Mouse (Mus musculus) small intestine, adult 10 weeks (tissue): ENCODE results near the gene Muc3a. TPM values are rescaled to one million over a fixed set of nuclear protein-coding genes. Genes with fewer than 3 reads are reported as not detected.

ENCODE experiments used
- polyA plus RNA-seq: library from polyadenylated mRNA; stranded (reverse); fragments of 350-450 nt; fragmentation: Illumina TruSeq; extraction: RNeasy Lipid Tissue Mini Kit (QIAGEN cat#74804); gene quantifications from one replicate; pipeline ENCODE4 v1.2.3, GENCODE M21; 2014; ENCODE audit warnings: low replicate concordance

The Muc3a gene
- 5.4 TPM for polyA plus RNA-seq

GRCm38 (mm10) chr5:137212289-137212688 lies at the start of gene Muc3a:
TSS of gene Muc3a (minus strand) at chr5:137212389.

Other genes with a start within 250 kb of the Muc3a start
- 94.9 TPM for gene Cldn15, start 245.8 kb downstream of the Muc3a start, polyA plus RNA-seq
- gene Plod3, start 225.4 kb downstream of the Muc3a start, polyA plus RNA-seq: 0.45 TPM
- gene Znhit1, start 224.4 kb downstream of the Muc3a start, polyA plus RNA-seq: 1.9 TPM
- gene Vgf, start 186.0 kb downstream of the Muc3a start, polyA plus RNA-seq: not detected
- 10.1 TPM for gene Ap1s1, start 166.3 kb downstream of the Muc3a start, polyA plus RNA-seq
- 1.2 TPM for gene Serpine1, start 140.1 kb downstream of the Muc3a start, polyA plus RNA-seq
- 26.4 TPM for gene Trim56, start 96.2 kb downstream of the Muc3a start, polyA plus RNA-seq
- 739 TPM for gene Muc3, start 63.1 kb downstream of the Muc3a start, polyA plus RNA-seq
- gene Ache, start 75.1 kb upstream of the Muc3a start, polyA plus RNA-seq: not detected
- gene Ufsp1, start 82.2 kb upstream of the Muc3a start, polyA plus RNA-seq: 1.9 TPM
- gene Srrt, start 95.3 kb upstream of the Muc3a start, polyA plus RNA-seq: 15.2 TPM
- not detected for gene Trip6, start 102.0 kb upstream of the Muc3a start, polyA plus RNA-seq
- 0.33 TPM for gene Slc12a9, start 121.2 kb upstream of the Muc3a start, polyA plus RNA-seq
- gene Ephb4, start 137.7 kb upstream of the Muc3a start, polyA plus RNA-seq: 4.2 TPM